Mouse (Mus musculus) layer of hippocampus, postnatal 25 days (tissue): ENCODE measurements around the gene Smim1. TPM values are rescaled to one million over a fixed set of nuclear protein-coding genes. Genes with fewer than 3 reads are reported as not detected.

Experiments
- DNase-seq, 2 experiments: peaks; one replicate each; pipeline ENCODE4 v3.0.0; 2022; ENCODE audit warnings: mixed read lengths in 2 of 2, low spot score in 1 of 2; ENCODE audit errors: extremely low spot score in 1 of 2
- total RNA-seq, 2 experiments: library from RNA; stranded (reverse); gene quantifications; 2 replicates each; pipeline ENCODE4 v1.2.3; 2021

The Smim1 gene
- total RNA-seq, 2 experiments from 2014 or later = 7.5 to 9.5 TPM

- no peak for DNase-seq
Measured at GRCm38 (mm10) chr4:154022407-154022806, 3.6 kb downstream of the Smim1 start.

DNA sequence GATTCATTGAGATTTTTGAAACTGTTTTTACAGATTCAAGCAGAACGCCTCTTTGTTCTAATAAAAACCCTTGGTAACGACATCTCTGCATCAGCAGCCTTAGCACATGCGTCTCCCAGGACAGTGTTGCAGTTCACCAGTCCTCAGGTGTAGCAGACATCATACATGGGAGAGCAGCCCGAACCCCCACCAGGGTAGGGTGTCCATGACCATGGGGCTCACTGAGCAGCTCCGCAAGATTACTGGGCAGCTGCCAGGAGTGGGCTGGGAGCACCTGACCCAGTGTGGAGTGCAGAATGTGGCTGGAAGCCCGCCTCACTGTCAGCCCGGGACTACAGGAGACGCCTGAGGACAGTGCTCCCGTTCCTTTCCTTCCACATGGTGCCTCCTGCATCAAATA lies 4.6 kb downstream of the Smim1 start:
- DNase-seq = no peak

DNA sequence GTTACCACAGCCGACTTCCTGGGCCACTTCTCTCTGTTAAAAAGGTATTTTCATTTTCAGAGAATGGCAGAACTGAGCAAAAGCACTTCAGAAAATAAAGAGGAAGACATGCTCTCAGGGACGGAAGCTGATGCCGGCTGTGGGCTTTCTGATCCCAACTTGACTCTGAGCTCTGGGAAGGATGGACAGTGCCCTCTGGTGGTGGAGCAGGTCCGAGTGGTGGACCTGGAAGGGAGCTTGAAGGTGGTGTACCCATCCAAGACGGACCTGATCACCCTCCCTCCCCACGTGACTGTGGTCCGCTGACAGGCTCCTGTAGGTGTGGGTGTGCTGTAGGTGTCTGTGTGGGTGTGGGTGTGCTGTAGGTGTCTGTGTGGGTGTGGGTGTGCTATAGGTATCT lies 6.5 kb downstream of the Smim1 start:
- DNase-seq = peak in 1 of 2 experiments; percentile 62

DNA sequence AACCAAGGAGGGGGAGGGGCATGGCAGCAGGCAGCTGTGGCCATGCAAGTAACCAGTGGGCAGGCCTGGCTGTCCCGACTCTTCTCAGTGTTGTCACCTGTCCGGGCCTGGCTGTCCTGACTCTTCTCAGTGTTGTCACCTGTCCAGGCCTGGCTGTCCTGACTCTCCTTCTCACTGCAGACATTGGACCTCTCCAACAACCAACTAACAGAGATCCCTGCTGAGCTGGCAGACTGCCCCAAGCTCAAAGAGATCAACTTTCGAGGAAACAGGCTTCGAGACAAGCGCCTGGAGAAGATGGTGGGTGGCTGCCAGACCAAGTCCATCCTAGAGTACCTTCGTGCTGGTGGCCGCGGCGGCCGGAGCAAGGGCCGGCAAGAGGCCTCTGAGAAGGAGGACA lies 10.6 kb downstream of the Smim1 start:
- no peak for DNase-seq

- DNase-seq = no peak
Measured at GRCm38 (mm10) chr4:154012132-154012882, 13.7 kb downstream of the Smim1 start.

DNA sequence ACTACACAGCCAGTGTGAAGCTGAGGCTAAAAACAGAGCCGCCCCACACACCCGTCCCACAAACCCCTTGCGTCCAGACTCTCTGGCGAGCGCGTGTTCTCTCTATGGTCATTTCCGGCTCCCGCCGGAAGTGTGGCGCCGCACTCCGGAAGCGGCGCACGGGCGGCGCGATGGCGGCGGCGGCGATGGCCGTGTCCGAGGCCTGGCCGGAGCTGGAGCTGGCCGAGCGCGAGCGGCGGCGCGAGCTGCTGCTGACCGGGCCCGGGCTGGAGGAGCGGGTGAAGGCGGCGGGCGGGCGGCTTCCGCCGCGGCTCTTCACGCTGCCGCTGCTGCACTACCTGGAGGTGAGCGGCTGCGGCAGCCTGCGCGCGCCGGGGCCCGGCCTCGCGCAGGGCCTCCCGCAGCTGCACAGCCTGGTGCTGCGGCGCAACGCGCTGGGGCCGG lies 14.4 kb downstream of the Smim1 start, which contains the start of gene Lrrc47:
Lrrc47 (plus strand) TSS at position 86 of the 444 bp plus-strand sequence.
- peak; percentile 69 to 77 for DNase-seq

GRCm38 (mm10) chr4:154010907-154011645 lies 15.0 kb downstream of the Smim1 start:
- DNase-seq = no peak

- no peak for DNase-seq
Measured at GRCm38 (mm10) chr4:154007759-154008158, 18.3 kb downstream of the Smim1 start.

GRCm38 (mm10) chr4:154006264-154006663 lies 19.8 kb downstream of the Smim1 start:
- DNase-seq = no peak

DNA sequence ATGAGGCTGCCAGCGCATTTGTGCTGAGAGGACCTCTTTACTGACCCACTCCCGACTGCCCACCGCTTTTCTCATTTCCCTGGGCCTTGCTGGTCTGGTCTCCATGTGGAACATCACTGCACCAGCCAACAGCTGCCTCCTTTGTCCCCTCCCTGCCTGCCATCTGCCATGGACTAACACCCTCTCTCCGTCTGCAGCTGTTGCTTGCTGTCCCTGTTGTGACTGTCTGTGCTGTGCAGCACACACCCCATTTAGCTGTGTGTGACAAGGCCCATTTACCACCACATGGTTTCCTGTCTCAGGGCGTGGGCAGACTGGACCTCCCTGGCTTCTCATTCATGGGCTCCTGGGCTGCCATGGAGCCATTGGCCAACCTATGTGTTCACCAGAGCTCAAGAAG lies 20.5 kb downstream of the Smim1 start:
- no peak for DNase-seq

- no peak for DNase-seq
Measured at GRCm38 (mm10) chr4:153993505-153993904, 32.5 kb downstream of the Smim1 start.

GRCm38 (mm10) chr4:153992715-153993114 lies 33.3 kb downstream of the Smim1 start:
- DNase-seq = no peak

- no peak for DNase-seq
Measured at GRCm38 (mm10) chr4:153980470-153980869, 45.6 kb downstream of the Smim1 start.

- DNase-seq = no peak
Measured at GRCm38 (mm10) chr4:153979243-153979642, 46.8 kb downstream of the Smim1 start.

DNA sequence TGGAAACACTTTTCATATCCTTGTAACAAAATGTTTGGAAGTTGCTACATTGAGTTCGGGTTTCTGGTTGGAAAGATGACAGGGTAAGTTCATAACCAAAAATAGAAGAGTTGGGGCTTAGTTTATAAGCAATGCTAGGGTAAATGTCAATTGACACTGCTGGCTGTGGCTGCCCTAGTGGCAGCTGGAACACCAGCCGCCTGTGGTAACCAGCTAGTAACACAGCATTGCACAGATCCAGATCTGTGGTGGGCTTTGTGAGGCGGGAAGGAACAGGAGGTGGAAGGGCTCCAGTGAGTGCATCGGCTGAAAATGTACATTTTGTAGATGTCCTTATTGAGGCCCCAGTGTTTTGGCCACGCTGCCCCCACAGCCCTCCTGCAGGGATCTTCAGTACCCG lies 50.3 kb downstream of the Smim1 start:
- no peak for DNase-seq

DNA sequence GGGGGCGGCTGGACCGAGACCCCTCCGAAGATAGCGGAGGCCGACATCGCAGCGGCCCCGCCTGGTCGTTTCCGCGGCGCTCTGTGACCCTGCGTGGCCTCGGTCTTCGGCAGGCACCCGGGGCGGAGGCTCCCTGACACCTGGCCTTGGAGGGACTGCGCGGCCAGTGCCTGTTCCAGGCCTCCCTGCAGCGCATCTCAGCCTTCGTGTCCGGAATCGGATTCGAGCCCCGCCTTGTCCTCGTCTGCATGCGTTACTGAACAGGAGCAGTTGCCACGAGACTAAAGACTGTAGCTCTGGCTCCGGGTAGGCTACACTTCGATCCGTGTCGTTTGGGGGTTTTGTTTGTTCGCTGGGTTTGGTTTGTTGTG lies 50.8 kb downstream of the Smim1 start:
- DNase-seq = no peak

GRCm38 (mm10) chr4:153974431-153975291 lies 51.4 kb downstream of the Smim1 start, which contains the start of the genes Dffb and Cep104:
Gene Dffb (minus strand): TSS chr4:153975126.
Gene Cep104 (plus strand): TSS chr4:153975194.
- DNase-seq = peak; percentile 91 to 94
